Mouse (Mus musculus) erythroblast, embryonic 14.5 days (primary cell): Measurements from ENCODE around the gene Olfr446. TPM values are rescaled to one million over a fixed set of nuclear protein-coding genes. Genes with fewer than 3 reads are reported as not detected.

Experiments
- H3K27me3 ChIP-seq: 2 replicates; pipeline ENCODE4 v1.6.1; 2012; ENCODE audit warnings: inconsistent platforms; ENCODE audit not compliant: control insufficient read depth
- H3K36me3 ChIP-seq: 2 replicates; pipeline ENCODE4 v1.6.1; 2012; ENCODE audit warnings: mild to moderate bottlenecking, inconsistent platforms; ENCODE audit not compliant: control insufficient read depth
- H3K4me1 ChIP-seq: 2 replicates; pipeline ENCODE4 v1.6.1; 2012; ENCODE audit warnings: inconsistent platforms; ENCODE audit not compliant: control insufficient read depth
- H3K4me3 ChIP-seq: replicated peaks from 2 replicates; pipeline ENCODE3; 2012; ENCODE audit warnings: moderate library complexity, mild to moderate bottlenecking, inconsistent platforms
- H3K9me3 ChIP-seq: 2 replicates; pipeline ENCODE4 v1.6.1; 2012; ENCODE audit warnings: low read length, inconsistent platforms, mixed read lengths; ENCODE audit not compliant: control insufficient read depth
- GATA1 ChIP-seq: IDR thresholded peaks from 2 replicates; pipeline ENCODE4 v1.6.1; 2012; ENCODE audit warnings: low read length, inconsistent platforms, mixed read lengths
- TAL1 ChIP-seq: IDR thresholded peaks from 3 replicates; pipeline ENCODE4 v1.6.1; 2012; ENCODE audit warnings: low read length, inconsistent platforms, mixed read lengths
- polyA plus RNA-seq: library from polyadenylated mRNA; stranded (reverse); fragments of >175 nt; gene quantifications from 2 replicates; pipeline ENCODE4 v1.2.3, GENCODE M21; 2012

The Olfr446 gene
- polyA plus RNA-seq, result not detected in 2 replicates

GRCm38 (mm10) chr6:42921077-42921476 lies at the start of gene Olfr446:
Gene Olfr446, plus strand, starts transcription at chr6:42921377.
- no peaks in the 10 kb centered on the region for H3K4me1 ChIP-seq
- no peaks in the 10 kb centered on the region for H3K9me3 ChIP-seq
- no peak for TF ChIP-seq GATA1
- TF ChIP-seq TAL1, result no peak
- H3K4me3 ChIP-seq, result no peak within 1 kb of the TSS
- no peaks in the 10 kb centered on the region for H3K27me3 ChIP-seq
- H3K36me3 ChIP-seq, result no peaks in the 10 kb centered on the region

- H3K36me3 ChIP-seq, result no peaks in the 10 kb centered on the region
- H3K4me1 ChIP-seq, result no peaks in the 10 kb centered on the region
- TF ChIP-seq GATA1 (no peak), TAL1 (no peak)
- H3K27me3 ChIP-seq, result no peaks in the 10 kb centered on the region
- no peaks in the 10 kb centered on the region for H3K9me3 ChIP-seq
- no peak overlapping the region for H3K4me3 ChIP-seq
Observed at GRCm38 (mm10) chr6:42876323-42876722, 44.9 kb upstream of the Olfr446 start.

GRCm38 (mm10) chr6:42890141-42890540 lies 31.0 kb upstream of the Olfr446 start, which contains the start of gene Olfr448:
Gene Olfr448, plus strand, starts transcription at chr6:42890441.
- H3K36me3 ChIP-seq, result no peaks in the 10 kb centered on the region
- no peak within 1 kb of the TSS for H3K4me3 ChIP-seq
- TF ChIP-seq GATA1 (no peak), TAL1 (no peak)
- H3K27me3 ChIP-seq, result no peaks in the 10 kb centered on the region
- H3K4me1 ChIP-seq, result no peaks in the 10 kb centered on the region
- no peaks in the 10 kb centered on the region for H3K9me3 ChIP-seq

GRCm38 (mm10) chr6:42900345-42900744 lies 20.8 kb upstream of the Olfr446 start:
- Histone ChIP-seq H3K4me1 (no peaks in the 10 kb centered on the region), H3K27me3 (no peaks in the 10 kb centered on the region)

GRCm38 (mm10) chr6:42908578-42908977 lies 12.6 kb upstream of the Olfr446 start, which contains the start of gene Olfr447:
Gene Olfr447, plus strand, starts transcription at chr6:42908878.
- Histone ChIP-seq H3K36me3 (no peaks in the 10 kb centered on the region), H3K4me1 (no peaks in the 10 kb centered on the region), H3K4me3 (no peak within 1 kb of the TSS), H3K27me3 (no peaks in the 10 kb centered on the region), H3K9me3 (no peaks in the 10 kb centered on the region)
- TF ChIP-seq GATA1, result no peak
- no peak for TF ChIP-seq TAL1

More at GRCm38 (mm10) chr6:42900345-42900744, 20.8 kb upstream of the Olfr446 start:
- Histone ChIP-seq H3K4me3 (no peak overlapping the region), H3K9me3 (peaks cover 3% of the 10 kb centered on the region; the same call in 1 of the 2 replicates), H3K36me3 (no peaks in the 10 kb centered on the region)
- TF ChIP-seq GATA1, result no peak
- TF ChIP-seq TAL1, result no peak

GRCm38 (mm10) chr6:42948767-42949166 lies 27.6 kb downstream of the Olfr446 start, which contains the start of gene Olfr444:
Gene Olfr444, plus strand, starts transcription at chr6:42949067.
- no peaks in the 10 kb centered on the region for H3K36me3 ChIP-seq
- no peak within 1 kb of the TSS for H3K4me3 ChIP-seq
- H3K27me3 ChIP-seq, result no peaks in the 10 kb centered on the region
- TF ChIP-seq GATA1, result no peak
- no peak for TF ChIP-seq TAL1
- H3K9me3 ChIP-seq, result peaks cover 3% of the 10 kb centered on the region; the same call in 1 of the 2 replicates
- H3K4me1 ChIP-seq, result no peaks in the 10 kb centered on the region

- H3K36me3 ChIP-seq, result no peaks in the 10 kb centered on the region
- no peak overlapping the region for H3K4me3 ChIP-seq
- H3K4me1 ChIP-seq, result no peaks in the 10 kb centered on the region
- H3K9me3 ChIP-seq, result peaks cover 3% of the 10 kb centered on the region; the same call in 1 of the 2 replicates
- TF ChIP-seq GATA1, result no peak
- no peak for TF ChIP-seq TAL1
- H3K27me3 ChIP-seq, result no peaks in the 10 kb centered on the region
Observed at GRCm38 (mm10) chr6:42980377-42980776, 59.2 kb downstream of the Olfr446 start.

Other genes with a start within 250 kb of the Olfr446 start
- gene Tcaf1, start 211.3 kb upstream of the Olfr446 start, polyA plus RNA-seq, result 0.01 TPM in 2 replicates
- gene Olfr453, start 182.0 kb upstream of the Olfr446 start, polyA plus RNA-seq, result not detected in 2 replicates
- gene Olfr38, start 165.0 kb upstream of the Olfr446 start, polyA plus RNA-seq, result not detected in 2 replicates
- gene Olfr452, start 136.3 kb upstream of the Olfr446 start, polyA plus RNA-seq, result not detected in 2 replicates
- gene Olfr450, start 109.4 kb upstream of the Olfr446 start, polyA plus RNA-seq, result 0.05 TPM in 1 of 2 replicates, not detected in the other
- gene Olfr449, start 87.0 kb upstream of the Olfr446 start, polyA plus RNA-seq, result not detected in 2 replicates
- not detected in 2 replicates for gene Olfr448, start 30.9 kb upstream of the Olfr446 start, polyA plus RNA-seq
- 0.01 TPM in 1 of 2 replicates, not detected in the other for gene Olfr447, start 12.5 kb upstream of the Olfr446 start, polyA plus RNA-seq
- not detected in 2 replicates for gene Olfr444, start 27.7 kb downstream of the Olfr446 start, polyA plus RNA-seq
- 0.03 TPM in 1 of 2 replicates, not detected in the other for gene Olfr441, start 185.0 kb downstream of the Olfr446 start, polyA plus RNA-seq
- gene Olfr237-ps1, start 225.2 kb downstream of the Olfr446 start, polyA plus RNA-seq, result not detected in 2 replicates
- not detected in 2 replicates for gene Olfr437, start 241.9 kb downstream of the Olfr446 start, polyA plus RNA-seq